Mouse (Mus musculus) liver, embryonic 14.5 days (tissue): Measurements from ENCODE around the gene Src. TPM values are rescaled to one million over a fixed set of nuclear protein-coding genes. Genes with fewer than 3 reads are reported as not detected.

Source experiments
- ATAC-seq: fragments of 200-750 bp; cut with Nextera tagmentation; 2 replicates; pipeline ENCODE4 v1.8.0; 2017; ENCODE audit warnings: moderate number of reproducible peaks, mild to moderate bottlenecking, moderate library complexity; ENCODE audit not compliant: insufficient read depth
- DNase-seq, 3 experiments: peaks; one replicate each; pipeline ENCODE4 v3.0.0-alpha.2; 2012 to 2013; ENCODE audit warnings: low read depth in 3 of 3, low spot score in 3 of 3
- H3K27ac ChIP-seq: fragments of 300-500 bp; sonication (generic); 2 replicates; pipeline ENCODE4 v1.5.1; 2014; ENCODE audit warnings: moderate library complexity, mild to moderate bottlenecking, control low read depth, inconsistent platforms
- H3K27me3 ChIP-seq: fragments of 300-500 bp; sonication (generic); 2 replicates; pipeline ENCODE4 v1.6.1; 2014; ENCODE audit warnings: mild to moderate bottlenecking, low read length, moderate library complexity; ENCODE audit not compliant: control insufficient read depth, insufficient read depth
- H3K36me3 ChIP-seq: fragments of 300-500 bp; sonication (generic); replicated peaks from 2 replicates; pipeline ENCODE4 v1.6.1; 2014; ENCODE audit warnings: low read depth; ENCODE audit not compliant: control insufficient read depth, insufficient read depth
- H3K4me1 ChIP-seq, 2 experiments: fragments of 200-500 bp in 1 of 2; fragments of 300-500 bp in 1 of 2; sonication (generic) in 1 of 2; replicated peaks; 2 replicates each; pipeline ENCODE4 v1.6.1; 2012 to 2014; ENCODE audit warnings: antibody characterized with exemption in 1 of 2, inconsistent platforms in 1 of 2, low read length in 1 of 2; ENCODE audit not compliant: control insufficient read depth in 2 of 2, insufficient read depth in 2 of 2
- H3K4me2 ChIP-seq: fragments of 300-500 bp; sonication (generic); 2 replicates; pipeline ENCODE4 v1.6.1; 2014; ENCODE audit warnings: low read depth, mild to moderate bottlenecking, control low read depth, moderate library complexity
- H3K4me3 ChIP-seq, 2 experiments: fragments of 200-500 bp in 1 of 2; fragments of 300-500 bp in 1 of 2; sonication (generic) in 1 of 2; 2 replicates each; pipeline ENCODE4 v1.5.1; 2012 to 2014; ENCODE audit warnings: low read depth in 2 of 2, low read length in 2 of 2, mild to moderate bottlenecking in 2 of 2, control low read depth in 1 of 2, inconsistent platforms in 1 of 2, moderate library complexity in 1 of 2; ENCODE audit not compliant: insufficient read depth in 1 of 2
- H3K9ac ChIP-seq: fragments of 300-500 bp; sonication (generic); replicated peaks from 2 replicates; pipeline ENCODE4 v1.6.1; 2014; ENCODE audit warnings: mild to moderate bottlenecking, control low read depth, moderate library complexity
- H3K9me3 ChIP-seq: fragments of 300-500 bp; sonication (generic); 2 replicates; pipeline ENCODE4 v1.6.1; 2016; ENCODE audit warnings: low read length, mixed read lengths; ENCODE audit not compliant: control insufficient read depth
- CTCF ChIP-seq: IDR thresholded peaks from 2 replicates; pipeline ENCODE4 v1.5.1; 2016; ENCODE audit warnings: antibody characterized with exemption, low read depth, control low read depth
- EP300 ChIP-seq: IDR thresholded peaks from 2 replicates; pipeline ENCODE4 v1.6.1; 2016; ENCODE audit warnings: antibody characterized with exemption, low read depth
- WGBS: fragments of 180-500 bp; shearing (Covaris S2); extraction: QIAGEN DNeasy Blood & Tissue Kit; methylation state at CpG from one replicate; pipeline ENCODE4 v1.1.7; 2014; ENCODE audit not compliant: insufficient replicate concordance; 5-methylcytosine and 5-hydroxymethylcytosine counted together
- polyA plus RNA-seq, 2 experiments: library from polyadenylated mRNA; depleted of rRNA in 1 of 2; stranded (reverse) in 1 of 2; unstranded in 1 of 2; fragments of >200 nt; fragmentation: Nextera tagmentation in 1 of 2; extraction: Ambion mirVana in 1 of 2; gene quantifications; 2 replicates each; pipeline versions ENCODE4 v1.2.1 to v1.2.3; 2012 to 2014

Src gene
- polyA plus RNA-seq, 2 experiments: 0.90 to 2.3 TPM

- Histone ChIP-seq H3K36me3 (no peaks in the 10 kb centered on the region), H3K9ac (no peak overlapping the region), H3K27ac (no peak overlapping the region), H3K4me2 (no peak overlapping the region), H3K4me3 (no peak overlapping the region), H3K27me3 (no peaks in the 10 kb centered on the region), H3K9me3 (no peaks in the 10 kb centered on the region), H3K4me1 (no peaks in the 10 kb centered on the region)
- ATAC-seq (no peak), DNase-seq (no peak)
- TF ChIP-seq EP300 (no peak), CTCF (no peak)
- 17% methylated on average over 15 of the region's 15 CpGs for WGBS
Observed at GRCm38 (mm10) chr2:157447297-157448158, 29.3 kb downstream of the Src start.

GRCm38 (mm10) chr2:157448356-157448755 is 30.1 kb downstream of the Src start:
- ATAC-seq: no peak
- H3K4me3 ChIP-seq: no peak overlapping the region
- H3K36me3 ChIP-seq: no peaks in the 10 kb centered on the region
- no peak for TF ChIP-seq EP300
- TF ChIP-seq CTCF: no peak
- no peak overlapping the region for H3K4me2 ChIP-seq
- no peak overlapping the region for H3K9ac ChIP-seq
- H3K27me3 ChIP-seq: no peaks in the 10 kb centered on the region
- no peak overlapping the region for H3K27ac ChIP-seq
- DNase-seq: no peak
- WGBS: 71% methylated on average over 7 of the region's 7 CpGs
- no peaks in the 10 kb centered on the region for H3K9me3 ChIP-seq
- no peaks in the 10 kb centered on the region for H3K4me1 ChIP-seq

- H3K4me1 ChIP-seq: no peaks in the 10 kb centered on the region
- no peaks in the 10 kb centered on the region for H3K36me3 ChIP-seq
- no peak overlapping the region for H3K27ac ChIP-seq
- DNase-seq (no peak), ATAC-seq (no peak)
- H3K4me3 ChIP-seq: no peak overlapping the region
- H3K9me3 ChIP-seq: no peaks in the 10 kb centered on the region
- H3K4me2 ChIP-seq: no peak overlapping the region
- 62% methylated on average over 3 of the region's 3 CpGs for WGBS
- no peaks in the 10 kb centered on the region for H3K27me3 ChIP-seq
- TF ChIP-seq CTCF (no peak), EP300 (no peak)
- H3K9ac ChIP-seq: no peak overlapping the region
Observed at GRCm38 (mm10) chr2:157450905-157451304, 32.7 kb downstream of the Src start.

GRCm38 (mm10) chr2:157451372-157452040 is 33.3 kb downstream of the Src start:
- no peak for DNase-seq
- Histone ChIP-seq H3K4me3 (no peak overlapping the region), H3K4me1 (no peaks in the 10 kb centered on the region), H3K27me3 (peaks cover 2% of the 10 kb centered on the region; the same call in 1 of the 2 replicates), H3K4me2 (no peak overlapping the region), H3K36me3 (no peaks in the 10 kb centered on the region), H3K9me3 (no peaks in the 10 kb centered on the region), H3K27ac (no peak overlapping the region), H3K9ac (no peak overlapping the region)
- ATAC-seq: no peak
- TF ChIP-seq CTCF (no peak), EP300 (no peak)
- WGBS: 50% methylated on average over 7 of the region's 7 CpGs
